Mouse (Mus musculus): ENCODE measurements around the gene Plekhs1. TPM values are rescaled to one million over a fixed set of nuclear protein-coding genes. Genes with fewer than 3 reads are reported as not detected.
A peak's percentile ranks its signal among the peaks of the same experiment; 100 is the strongest.

The Plekhs1 gene
- polyA plus RNA-seq, 1 experiment from 2014 or later = 1.4 TPM

GRCm38 (mm10) chr19:56459154-56460050 is 2.0 kb upstream of the Plekhs1 start:
- WGBS = 83% methylated on average over 10 of the region's 10 CpGs
- H3K4me2 ChIP-seq = no peak overlapping the region
- no peak overlapping the region for H3K9ac ChIP-seq
- H3K36me3 ChIP-seq = no peaks in the 10 kb centered on the region
- no peaks in the 10 kb centered on the region for H3K27me3 ChIP-seq (replicated peaks)
- no peaks in the 10 kb centered on the region for H3K9me3 ChIP-seq
- H3K4me3 ChIP-seq (replicated peaks) = no peak overlapping the region
- H3K27ac ChIP-seq = no peak overlapping the region
- H3K4me1 ChIP-seq = no peaks in the 10 kb centered on the region
- no peak for ATAC-seq (ENCODE audit: insufficient read depth, low FRiP score, low read depth)

- no peak overlapping the region for H3K4me3 ChIP-seq (replicated peaks)
- H3K4me1 ChIP-seq = no peaks in the 10 kb centered on the region
- no peak overlapping the region for H3K4me2 ChIP-seq
- H3K27ac ChIP-seq = no peak overlapping the region
- H3K9ac ChIP-seq = no peak overlapping the region
- no peaks in the 10 kb centered on the region for H3K36me3 ChIP-seq
- no peak for ATAC-seq (ENCODE audit: insufficient read depth, low FRiP score, low read depth)
- WGBS = 69% methylated on average over 2 of the region's 2 CpGs
- H3K27me3 ChIP-seq (replicated peaks) = no peaks in the 10 kb centered on the region
- no peaks in the 10 kb centered on the region for H3K9me3 ChIP-seq
Observed at GRCm38 (mm10) chr19:56460241-56460640, 1.2 kb upstream of the Plekhs1 start.

GRCm38 (mm10) chr19:56462786-56463185 is 1.3 kb downstream of the Plekhs1 start:
- WGBS = 56% methylated on average over 4 of the region's 4 CpGs

DNA sequence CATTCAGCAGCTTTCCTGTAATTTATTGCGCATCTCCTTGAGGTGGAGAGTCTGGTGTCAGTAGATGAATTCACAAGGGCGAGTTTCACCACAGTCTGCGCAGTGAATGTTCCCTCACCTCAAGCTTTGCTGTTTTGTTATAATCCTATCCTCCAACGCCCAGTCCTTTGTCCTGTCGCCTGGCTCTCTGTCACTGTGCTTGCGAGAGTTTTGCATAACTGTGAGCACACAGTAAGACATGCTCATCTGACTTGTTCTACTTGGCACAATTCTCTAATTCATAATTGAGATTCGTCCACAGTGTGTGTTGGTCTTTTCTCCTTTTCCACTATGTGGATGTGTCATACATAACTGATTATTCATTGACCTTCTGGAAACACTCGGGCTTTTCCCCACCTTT is 5.0 kb downstream of the Plekhs1 start:
- no peak for ATAC-seq (ENCODE audit: insufficient read depth, low FRiP score, low read depth)
- WGBS = 73% methylated on average over 8 of the region's 8 CpGs
- no peaks in the 10 kb centered on the region for H3K27me3 ChIP-seq (replicated peaks)
- H3K4me1 ChIP-seq = 0 out of 2 replicates have a peak, but pooled peaks cover 2% of the 10 kb centered on the region
- H3K4me3 ChIP-seq (replicated peaks) = no peak overlapping the region
- no peak overlapping the region for H3K4me2 ChIP-seq
- H3K27ac ChIP-seq = no peak overlapping the region
- H3K9me3 ChIP-seq = no peaks in the 10 kb centered on the region
- H3K36me3 ChIP-seq = no peaks in the 10 kb centered on the region
- H3K9ac ChIP-seq = no peak overlapping the region

More at GRCm38 (mm10) chr19:56462786-56463185, 1.3 kb downstream of the Plekhs1 start:
- peak; percentile 65; the same call in 1 of the 2 replicates for ATAC-seq (ENCODE audit: insufficient read depth, low FRiP score, low read depth)
- Histone ChIP-seq H3K9me3 (no peaks in the 10 kb centered on the region), H3K4me3 (replicated peaks) (no peak overlapping the region), H3K4me1 (no peaks in the 10 kb centered on the region), H3K36me3 (no peaks in the 10 kb centered on the region), H3K27ac (peak overlapping the region; percentile 46; the same call in 1 of the 2 replicates), H3K9ac (no peak overlapping the region), H3K27me3 (replicated peaks) (no peaks in the 10 kb centered on the region), H3K4me2 (no peak overlapping the region)

DNA sequence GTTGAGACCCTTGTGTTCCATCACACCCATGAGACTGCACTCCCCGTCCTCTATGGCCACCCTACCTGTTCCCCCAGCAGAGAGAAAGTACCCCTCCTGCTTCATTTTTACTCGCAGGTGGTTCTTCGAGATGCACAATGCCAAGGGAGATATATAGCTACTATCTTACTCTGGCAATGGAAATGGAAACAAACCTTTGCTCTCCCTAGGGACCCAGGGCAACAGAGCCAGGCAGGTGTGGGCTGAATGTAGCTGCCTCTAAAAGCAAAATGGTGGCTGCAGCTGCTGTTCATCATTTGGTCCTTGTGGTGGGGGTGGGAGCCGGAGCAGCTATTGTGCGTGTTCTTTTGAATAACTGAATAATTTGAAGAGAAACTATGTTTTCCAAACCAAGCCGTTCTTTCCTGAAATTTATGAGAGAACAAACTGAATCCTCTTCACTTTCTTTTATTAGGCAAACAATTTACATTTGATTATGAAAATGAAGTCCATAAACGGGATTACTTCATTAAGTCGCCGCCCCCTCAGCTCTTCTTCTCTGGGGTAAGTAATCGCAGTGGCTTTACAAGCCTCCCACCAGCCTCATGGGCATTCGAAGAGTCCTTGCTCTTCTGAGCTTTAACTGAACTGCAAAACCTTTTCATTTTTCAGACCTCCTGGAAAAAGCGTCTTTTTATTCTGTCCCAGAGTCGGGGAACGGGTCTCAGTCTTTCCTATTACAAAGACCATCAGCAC is 9.0 kb downstream of the Plekhs1 start:
- Histone ChIP-seq H3K36me3 (no peaks in the 10 kb centered on the region), H3K4me2 (no peak overlapping the region), H3K27me3 (replicated peaks) (no peaks in the 10 kb centered on the region), H3K4me1 (0 out of 2 replicates have a peak, but pooled peaks cover 2% of the 10 kb centered on the region), H3K4me3 (replicated peaks) (no peak overlapping the region), H3K9me3 (no peaks in the 10 kb centered on the region), H3K9ac (no peak overlapping the region), H3K27ac (no peak overlapping the region)
- ATAC-seq (ENCODE audit: insufficient read depth, low FRiP score, low read depth) = no peak
- WGBS = 84% methylated on average over 14 of the region's 14 CpGs

DNA sequence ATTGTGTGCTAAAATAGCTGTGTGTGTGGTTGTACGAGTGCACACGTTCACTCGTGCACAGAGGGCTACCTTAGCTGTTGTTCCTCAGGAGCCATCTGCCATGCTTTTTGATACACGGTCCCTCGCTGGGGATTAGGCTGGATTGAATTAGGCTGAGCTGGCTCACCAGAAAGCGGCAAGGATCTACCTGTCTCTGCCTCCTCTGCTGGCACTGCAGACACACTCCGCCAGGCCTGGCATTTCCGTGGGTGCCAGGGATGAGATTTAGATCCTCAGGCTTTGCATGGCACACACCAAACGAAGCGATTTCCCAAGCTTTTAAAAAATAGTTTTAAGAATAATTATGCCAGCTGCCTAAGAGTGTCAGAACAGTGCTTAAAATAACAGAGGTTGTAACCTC is 10.5 kb downstream of the Plekhs1 start:
- no peak for ATAC-seq (ENCODE audit: insufficient read depth, low FRiP score, low read depth)
- no peaks in the 10 kb centered on the region for H3K9me3 ChIP-seq
- no peaks in the 10 kb centered on the region for H3K27me3 ChIP-seq (replicated peaks)
- no peak overlapping the region for H3K27ac ChIP-seq
- no peak overlapping the region for H3K4me2 ChIP-seq
- H3K36me3 ChIP-seq = no peaks in the 10 kb centered on the region
- WGBS = 83% methylated on average over 10 of the region's 10 CpGs
- no peak overlapping the region for H3K4me3 ChIP-seq (replicated peaks)
- no peak overlapping the region for H3K9ac ChIP-seq
- 0 out of 2 replicates have a peak, but pooled peaks cover 2% of the 10 kb centered on the region for H3K4me1 ChIP-seq

GRCm38 (mm10) chr19:56474869-56475550 is 13.6 kb downstream of the Plekhs1 start:
- ATAC-seq (ENCODE audit: insufficient read depth, low FRiP score, low read depth) = 0 out of 2 replicates have a peak, but pooled peaks have one; percentile 50
- H3K36me3 ChIP-seq = no peaks in the 10 kb centered on the region
- no peaks in the 10 kb centered on the region for H3K27me3 ChIP-seq (replicated peaks)
- no peak overlapping the region for H3K9ac ChIP-seq
- H3K27ac ChIP-seq = no peak overlapping the region
- peak overlapping the region; percentile 8; the same call in 1 of the 2 replicates for H3K4me3 ChIP-seq (replicated peaks)
- 46% methylated on average over 19 of the region's 19 CpGs for WGBS
- H3K4me2 ChIP-seq = peak overlapping the region; percentile 39
- H3K9me3 ChIP-seq = no peaks in the 10 kb centered on the region
- 0 out of 2 replicates have a peak, but pooled peaks cover 2% of the 10 kb centered on the region for H3K4me1 ChIP-seq

GRCm38 (mm10) chr19:56476546-56476945 is 15.1 kb downstream of the Plekhs1 start:
- H3K9me3 ChIP-seq = no peaks in the 10 kb centered on the region
- H3K4me2 ChIP-seq = no peak overlapping the region
- H3K27ac ChIP-seq = no peak overlapping the region
- ATAC-seq (ENCODE audit: insufficient read depth, low FRiP score, low read depth) = no peak
- H3K9ac ChIP-seq = no peak overlapping the region
- H3K4me3 ChIP-seq (replicated peaks) = no peak overlapping the region
- no peaks in the 10 kb centered on the region for H3K27me3 ChIP-seq (replicated peaks)
- WGBS = 65% methylated on average over 2 of the region's 2 CpGs
- no peaks in the 10 kb centered on the region for H3K36me3 ChIP-seq
- no peaks in the 10 kb centered on the region for H3K4me1 ChIP-seq

DNA sequence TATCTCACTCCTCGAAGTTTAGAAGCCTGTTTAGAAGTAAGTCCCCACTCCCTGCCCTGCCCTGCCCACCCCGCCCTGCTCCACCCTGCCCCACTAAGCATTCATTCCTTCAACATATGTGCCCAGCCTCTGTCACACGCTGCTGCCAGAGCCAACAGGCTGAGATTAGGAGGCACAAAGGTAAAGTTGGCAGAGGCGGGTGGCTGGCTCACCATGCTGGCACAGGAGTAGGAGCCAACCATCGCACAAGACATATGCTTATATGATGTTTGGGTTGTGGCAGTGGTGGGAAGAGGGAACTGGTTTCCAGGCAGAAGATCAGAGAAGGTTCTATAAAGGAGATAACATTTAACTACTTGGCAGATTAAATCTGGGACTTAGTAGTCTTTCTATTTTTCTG is 15.8 kb downstream of the Plekhs1 start:
- Histone ChIP-seq H3K9ac (no peak overlapping the region), H3K4me2 (no peak overlapping the region), H3K4me3 (replicated peaks) (no peak overlapping the region), H3K4me1 (no peaks in the 10 kb centered on the region), H3K36me3 (no peaks in the 10 kb centered on the region), H3K27me3 (replicated peaks) (no peaks in the 10 kb centered on the region), H3K27ac (no peak overlapping the region), H3K9me3 (no peaks in the 10 kb centered on the region)
- 66% methylated on average over 5 of the region's 5 CpGs for WGBS
- ATAC-seq (ENCODE audit: insufficient read depth, low FRiP score, low read depth) = no peak

GRCm38 (mm10) chr19:56477832-56478231 is 16.4 kb downstream of the Plekhs1 start:
- no peak overlapping the region for H3K27ac ChIP-seq
- H3K9me3 ChIP-seq = no peaks in the 10 kb centered on the region
- no peak for ATAC-seq (ENCODE audit: insufficient read depth, low FRiP score, low read depth)

GRCm38 (mm10) chr19:56484630-56485375 is 23.4 kb downstream of the Plekhs1 start:
- Histone ChIP-seq H3K9me3 (no peaks in the 10 kb centered on the region), H3K4me1 (0 out of 2 replicates have a peak, but pooled peaks cover 13% of the 10 kb centered on the region), H3K9ac (no peak overlapping the region), H3K4me2 (no peak overlapping the region), H3K27ac (peak overlapping the region; percentile 13; the same call in 1 of the 2 replicates), H3K4me3 (replicated peaks) (no peak overlapping the region), H3K36me3 (no peaks in the 10 kb centered on the region), H3K27me3 (replicated peaks) (no peaks in the 10 kb centered on the region)
- 83% methylated on average over 13 of the region's 13 CpGs for WGBS
- ATAC-seq (ENCODE audit: insufficient read depth, low FRiP score, low read depth) = no peak

More at GRCm38 (mm10) chr19:56477832-56478231, 16.4 kb downstream of the Plekhs1 start:
- H3K36me3 ChIP-seq = no peaks in the 10 kb centered on the region
- no peak overlapping the region for H3K4me2 ChIP-seq
- no peaks in the 10 kb centered on the region for H3K27me3 ChIP-seq (replicated peaks)
- no peak overlapping the region for H3K9ac ChIP-seq
- no peaks in the 10 kb centered on the region for H3K4me1 ChIP-seq
- 70% methylated on average over 3 of the region's 3 CpGs for WGBS
- H3K4me3 ChIP-seq (replicated peaks) = no peak overlapping the region

All from stomach, embryonic 15.5 days (tissue).